9 mouse cellular contexts compared by ENCODE assay signal in genomic region chr5:81021006-81021320, GRCm38 (mm10). TPM values are rescaled to one million over a fixed set of nuclear protein-coding genes. Genes with fewer than 3 reads are reported as not detected.
A peak's percentile ranks its signal among the peaks of the same experiment; 100 is the strongest.
DNase-seq lines count a peak whose midpoint lies in the region; ATAC-seq and TF ChIP-seq lines count a peak whose summit lies in the region.
"Had no signal": no experiment of that assay in that cellular context is flagged by ENCODE, and none has a peak within 500 bp of the region (broad histone marks: within the 10 kb centered on the region; RNA-seq: fewer than 3 reads in every experiment).

No protein-coding gene starts in this region.

- WGBS in embryonic facial prominence, embryonic 14.5 days: 0% methylated on average over 6 of the region's 6 CpGs
- WGBS in intestine, postnatal 0 days: under 1% methylated on average over 6 of the region's 6 CpGs
- WGBS in neural tube, embryonic 12.5 days: under 1% methylated on average over 6 of the region's 6 CpGs

- TF ChIP-seq CTCF in layer of hippocampus, adult 2 months (conservative IDR thresholded peaks at IDR 0.05): no peak
- TF ChIP-seq CTCF in intestine, postnatal 0 days (IDR thresholded peaks at IDR 0.05; ENCODE audit: low read depth): no peak

- H3K4me2 ChIP-seq in embryonic facial prominence, embryonic 14.5 days (ENCODE audit: low read depth, low read length): peak overlapping the region; percentile 80
- peak overlapping the region; percentile 96 for H3K4me2 ChIP-seq in intestine, postnatal 0 days (replicated peaks; ENCODE audit: low read depth)
- peak overlapping the region; percentile 96 for H3K4me2 ChIP-seq in neural tube, embryonic 12.5 days (replicated peaks)

- H3K9me3 ChIP-seq in embryonic facial prominence, embryonic 14.5 days (ENCODE audit: control insufficient read depth, low read length): no peaks in the 10 kb centered on the region
- H3K9me3 ChIP-seq in intestine, postnatal 0 days (ENCODE audit: control insufficient read depth): no peaks in the 10 kb centered on the region
- H3K9me3 ChIP-seq in neural tube, embryonic 12.5 days: no peaks in the 10 kb centered on the region

- H3K36me3 ChIP-seq in embryonic facial prominence, embryonic 14.5 days (ENCODE audit: control insufficient read depth, insufficient read depth, low read length): no peaks in the 10 kb centered on the region
- no peaks in the 10 kb centered on the region for H3K36me3 ChIP-seq in intestine, postnatal 0 days (ENCODE audit: control insufficient read depth, insufficient read depth)
- no peaks in the 10 kb centered on the region for H3K36me3 ChIP-seq in neural tube, embryonic 12.5 days

- peak overlapping the region; percentile 82 for H3K9ac ChIP-seq in embryonic facial prominence, embryonic 14.5 days (ENCODE audit: low read depth, low read length)
- no peak overlapping the region for H3K9ac ChIP-seq in intestine, postnatal 0 days (ENCODE audit: low read depth, low read length)
- peak overlapping the region; percentile 95 for H3K9ac ChIP-seq in neural tube, embryonic 12.5 days

- no peaks in the 10 kb centered on the region for H3K27me3 ChIP-seq in embryonic facial prominence, embryonic 14.5 days (replicated peaks; ENCODE audit: control insufficient read depth, insufficient read depth, low read length)
- peaks cover 46% of the 10 kb centered on the region for H3K27me3 ChIP-seq in intestine, postnatal 0 days (replicated peaks; ENCODE audit: control insufficient read depth, insufficient read depth, low read length)
- no peaks in the 10 kb centered on the region for H3K27me3 ChIP-seq in neural tube, embryonic 12.5 days (replicated peaks)

- H3K27ac ChIP-seq in layer of hippocampus, adult 2 months: peak overlapping the region; percentile 97
- peak overlapping the region; percentile 91 for H3K27ac ChIP-seq in embryonic facial prominence, embryonic 14.5 days (replicated peaks; ENCODE audit: low read depth, low read length)
- H3K27ac ChIP-seq in intestine, postnatal 0 days (ENCODE audit: low read depth, low read length): no peak overlapping the region
- H3K27ac ChIP-seq in neural tube, embryonic 12.5 days: peak overlapping the region; percentile 98

- no peak for DNase-seq in layer of hippocampus, adult 2 months (ENCODE audit: low spot score in 2 of 2)
- DNase-seq in layer of hippocampus, postnatal 36 days: no peak
- peak; percentile 9 for DNase-seq in embryonic facial prominence, embryonic 14.5 days (ENCODE audit: low spot score)
- DNase-seq in adrenal gland, postnatal 25 days: no peak
- no peak for DNase-seq in spleen, postnatal 14 days (ENCODE audit: low spot score in 2 of 2)
- no peak for DNase-seq in c-Kit-positive CD71-positive TER-119-positive erythroid progenitor cells, embryonic 14.5 days (ENCODE audit: low spot score)

- peaks cover 8% of the 10 kb centered on the region for H3K4me1 ChIP-seq in embryonic facial prominence, embryonic 14.5 days (ENCODE audit: control insufficient read depth, insufficient read depth, low read length)
- no peaks in the 10 kb centered on the region for H3K4me1 ChIP-seq in intestine, postnatal 0 days (replicated peaks; ENCODE audit: control insufficient read depth, insufficient read depth, low read length)
- peaks cover 15% of the 10 kb centered on the region for H3K4me1 ChIP-seq in neural tube, embryonic 12.5 days

- no peak for ATAC-seq in embryonic facial prominence, embryonic 14.5 days (ENCODE audit: low read depth)
- no peak for ATAC-seq in intestine, postnatal 0 days
- peak; percentile 6 for ATAC-seq in neural tube, embryonic 12.5 days (ENCODE audit: low FRiP score, low read depth)

- H3K4me3 ChIP-seq in layer of hippocampus, adult 2 months: peak overlapping the region; percentile 63
- peak overlapping the region; percentile 72 for H3K4me3 ChIP-seq in embryonic facial prominence, embryonic 14.5 days (ENCODE audit: low read depth, low read length)
- peak overlapping the region; percentile 59 for H3K4me3 ChIP-seq in intestine, postnatal 0 days (ENCODE audit: low read depth, low read length)
- H3K4me3 ChIP-seq in neural tube, embryonic 12.5 days: peak overlapping the region; percentile 82

RNA-seq across cellular contexts. Expression of gene Adgrl3, which starts 1.0 kb away (rescaled TPM):
- 100 to 1,000 TPM; 177 to 189 TPM for total RNA-seq in layer of hippocampus, adult 2 months (2021)
- total RNA-seq in layer of hippocampus, postnatal 36 days (2021): 100 to 1,000 TPM; 157 to 179 TPM
- polyA plus RNA-seq in embryonic facial prominence, embryonic 14.5 days (2014; fragmentation: Nextera tagmentation; extraction: Ambion mirVana): 26.0 and 29.5 TPM in 2 replicates
- 4.2 and 5.0 TPM in 2 replicates for polyA plus RNA-seq in intestine, postnatal 0 days (2015; fragmentation: Nextera tagmentation; extraction: Ambion mirVana)
- 38.2 and 40.0 TPM in 2 replicates for polyA plus RNA-seq in neural tube, embryonic 12.5 days (2016; fragmentation: Nextera tagmentation; extraction: Ambion mirVana)
- 2.9 and 5.7 TPM in 2 replicates for total RNA-seq in adrenal gland, postnatal 25 days (2021)
- total RNA-seq: megakaryocyte progenitor cell, adult 5-6 weeks had no signal

Comparison
In these comparisons a context has a peak if more than half of its experiments do, and no peak if none do; other contexts are left out.
1. RNA of gene Adgrl3, which starts 1.0 kb away (total RNA-seq): 177 to 189 TPM in layer of hippocampus, adult 2 months and 157 to 179 TPM in layer of hippocampus, postnatal 36 days; 2.9 to 5.7 TPM in adrenal gland, postnatal 25 days; every median in the first group is over 10 times any median in the second.
2. Peak in every context shown above with its lines, with median percentiles within 50 percentile points of each other: H3K4me3 ChIP-seq and H3K4me2 ChIP-seq.